Mouse (Mus musculus) ES-E14 (cell line): ENCODE results near the gene Mgat1. TPM values are rescaled to one million over a fixed set of nuclear protein-coding genes. Genes with fewer than 3 reads are reported as not detected.
A peak's percentile ranks its signal among the peaks of the same experiment; 100 is the strongest.
"Not testable (repeated sequence)": the region's sequence is repeated elsewhere in the genome, so short reads cannot be mapped to it uniquely, and the experiment has no call there.

Experiments used
- DNase-seq: peaks from one replicate; pipeline ENCODE4 v3.0.0-alpha.2; 2013; ENCODE audit warnings: low read depth, low spot score
- H3K27ac ChIP-seq: 2 replicates; pipeline ENCODE4 v1.5.1; 2012; ENCODE audit warnings: low read depth, mild to moderate bottlenecking, low read length, moderate library complexity, mixed read lengths; ENCODE audit not compliant: poor library complexity, insufficient read depth, severe bottlenecking
- H3K36me3 ChIP-seq: 2 replicates; pipeline ENCODE4 v1.6.1; 2012; ENCODE audit warnings: mild to moderate bottlenecking, low read length, moderate library complexity, mixed read lengths; ENCODE audit not compliant: control insufficient read depth, poor library complexity, insufficient read depth, severe bottlenecking
- H3K4me1 ChIP-seq, 2 experiments: fragments of 150-350 bp in 1 of 2; sonication (generic) in 1 of 2; 2 replicates each; pipeline ENCODE4 v1.6.1; 2012; ENCODE audit warnings: low read length in 2 of 2, mild to moderate bottlenecking in 1 of 2, mixed read lengths in 1 of 2; ENCODE audit not compliant: control insufficient read depth in 2 of 2, insufficient read depth in 2 of 2, poor library complexity in 1 of 2
- H3K4me3 ChIP-seq, 2 experiments: fragments of 150-350 bp in 1 of 2; sonication (generic) in 1 of 2; 2 replicates each; pipeline ENCODE4 v1.5.1; 2012; ENCODE audit warnings: low read length in 2 of 2, low read depth in 1 of 2, mild to moderate bottlenecking in 1 of 2, mixed read lengths in 1 of 2; ENCODE audit not compliant: insufficient read depth in 1 of 2, poor library complexity in 1 of 2, severe bottlenecking in 1 of 2
- H3K9ac ChIP-seq: 2 replicates; pipeline ENCODE4 v1.6.1; 2012; ENCODE audit warnings: low read depth, mild to moderate bottlenecking, low read length, mixed read lengths; ENCODE audit not compliant: poor library complexity, insufficient read depth, severe bottlenecking
- H3K9me3 ChIP-seq: fragments of 150-350 bp; sonication (generic); 2 replicates; pipeline ENCODE4 v1.6.1; 2012; ENCODE audit warnings: low read depth, mild to moderate bottlenecking, low read length; ENCODE audit not compliant: control insufficient read depth, insufficient read depth
- CHD2 ChIP-seq: IDR thresholded peaks from 2 replicates; pipeline ENCODE4 v1.6.1; 2014; ENCODE audit warnings: mild to moderate bottlenecking, low read depth, low read length, inconsistent platforms
- HCFC1 ChIP-seq: IDR thresholded peaks from 2 replicates; pipeline ENCODE4 v1.6.1; 2012; ENCODE audit warnings: low read length, inconsistent platforms, borderline replicate concordance; ENCODE audit not compliant: insufficient read depth
- MAFK ChIP-seq: IDR thresholded peaks from 2 replicates; pipeline ENCODE4 v1.6.1; 2014; ENCODE audit warnings: mild to moderate bottlenecking, low read depth, low read length, inconsistent platforms; ENCODE audit not compliant: insufficient read depth
- ZC3H11A ChIP-seq: IDR thresholded peaks from 2 replicates; pipeline ENCODE4 v1.6.1; 2012; ENCODE audit warnings: low read depth, mild to moderate bottlenecking, inconsistent platforms, low read length, borderline replicate concordance
- ZNF384 ChIP-seq: IDR thresholded peaks from 2 replicates; pipeline ENCODE4 v1.6.1; 2012; ENCODE audit warnings: low read depth, low read length, inconsistent platforms
- in situ Hi-C, 2 experiments: fragments of 600-800 bp; cut with MboI; formaldehyde crosslinking; loops; one replicate each; pipeline ENCODE4 v1.15.1; 2025; ENCODE audit warnings: low sequenced_read_pairs in 2 of 2, inconsistent platforms in 1 of 2; ENCODE audit not compliant: unreplicated experiment in 2 of 2
- total RNA-seq: library from RNA; depleted of rRNA; stranded (reverse); fragments of 300-350 nt; gene quantifications from 2 replicates; pipeline ENCODE4 v1.2.3, GENCODE M21; 2012; rRNA removed

Gene Mgat1
- total RNA-seq: 43.1 and 54.2 TPM in 2 replicates

- peak within 1 kb of the TSS; percentile 68 to 83 for H3K4me3 ChIP-seq
- in situ Hi-C loops: no loop called here
- H3K4me1 ChIP-seq: peaks cover 2 to 7% of the 10 kb centered on the region in 2 experiments; a peak in 1 of 4 replicates
- DNase-seq: peak; percentile 94
- H3K27ac ChIP-seq: peak within 1 kb of the TSS; percentile 57; the same call in 1 of the 2 replicates
- no peaks in the 10 kb centered on the region for H3K9me3 ChIP-seq
- H3K9ac ChIP-seq: peak within 1 kb of the TSS; percentile 78
- TF ChIP-seq MAFK: no peak
- TF ChIP-seq HCFC1: peak; percentile 71; the same call in 1 of the 2 replicates
- no peak for TF ChIP-seq ZC3H11A
- H3K36me3 ChIP-seq: no peaks in the 10 kb centered on the region
These were observed at the start of gene Mgat1 for GRCm38 (mm10) chr11:49243727-49244594. TSS of gene Mgat1 (plus strand) at chr11:49244191.

- H3K36me3 ChIP-seq, DNase-seq, H3K9ac ChIP-seq, in situ Hi-C loops, H3K4me1 ChIP-seq, H3K27ac ChIP-seq, H3K4me3 ChIP-seq, H3K9me3 ChIP-seq: not testable (repeated sequence)
These were observed 49.2 kb upstream of the Mgat1 start for GRCm38 (mm10) chr11:49194771-49195170.

GRCm38 (mm10) chr11:49195819-49196322 lies 48.1 kb upstream of the Mgat1 start:
- H3K9me3 ChIP-seq: no peaks in the 10 kb centered on the region; the same call in 1 of the 2 replicates
- in situ Hi-C loops: no loop called here
- H3K36me3 ChIP-seq: no peaks in the 10 kb centered on the region
- TF ChIP-seq ZNF384: no peak
- TF ChIP-seq CHD2: no peak
- no peak for TF ChIP-seq HCFC1
- no peak for TF ChIP-seq MAFK
- TF ChIP-seq ZC3H11A: no peak
- no peak overlapping the region for H3K27ac ChIP-seq
- H3K4me1 ChIP-seq: no peaks in the 10 kb centered on the region
- no peak overlapping the region for H3K4me3 ChIP-seq
- H3K9ac ChIP-seq: no peak overlapping the region
- no peak for DNase-seq

GRCm38 (mm10) chr11:49200666-49201065 lies 43.3 kb upstream of the Mgat1 start:
- no peaks in the 10 kb centered on the region; the same call in 1 of the 2 replicates for H3K9me3 ChIP-seq
- in situ Hi-C loops: no loop called here
- no peak overlapping the region for H3K4me3 ChIP-seq
- no peaks in the 10 kb centered on the region for H3K36me3 ChIP-seq
- peaks cover 0 to 3% of the 10 kb centered on the region in 2 experiments; a peak in 2 of 4 replicates for H3K4me1 ChIP-seq
- TF ChIP-seq MAFK (no peak), CHD2 (no peak), ZNF384 (no peak), HCFC1 (no peak), ZC3H11A (no peak)
- no peak for DNase-seq
- H3K9ac ChIP-seq: no peak overlapping the region
- no peak overlapping the region for H3K27ac ChIP-seq
